Mouse (Mus musculus) layer of hippocampus, adult 2 months (tissue): ENCODE results near the gene Osbpl8. TPM values are rescaled to one million over a fixed set of nuclear protein-coding genes. Genes with fewer than 3 reads are reported as not detected.

Experiments
- DNase-seq, 2 experiments: peaks; one replicate each; pipeline ENCODE4 v3.0.0; 2022; ENCODE audit warnings: low spot score in 2 of 2
- H3K27ac ChIP-seq: fragments of 200-600 bp; 2 replicates; pipeline ENCODE4 v1.8.1; 2022
- H3K4me3 ChIP-seq: fragments of 200-600 bp; 2 replicates; pipeline ENCODE4 v1.8.1; 2022; ENCODE audit warnings: mild to moderate bottlenecking
- CTCF ChIP-seq: fragments of 200-600 bp; conservative IDR thresholded peaks from 2 replicates; pipeline ENCODE4 v1.8.1; 2022; ENCODE audit warnings: antibody characterized with exemption, mild to moderate bottlenecking, moderate library complexity
- total RNA-seq, 2 experiments: library from RNA; stranded (reverse); gene quantifications; 2 replicates each; pipeline ENCODE4 v1.2.3; 2021

Gene Osbpl8
- total RNA-seq, 2 experiments from 2014 or later = 60.8 to 60.9 TPM

DNA sequence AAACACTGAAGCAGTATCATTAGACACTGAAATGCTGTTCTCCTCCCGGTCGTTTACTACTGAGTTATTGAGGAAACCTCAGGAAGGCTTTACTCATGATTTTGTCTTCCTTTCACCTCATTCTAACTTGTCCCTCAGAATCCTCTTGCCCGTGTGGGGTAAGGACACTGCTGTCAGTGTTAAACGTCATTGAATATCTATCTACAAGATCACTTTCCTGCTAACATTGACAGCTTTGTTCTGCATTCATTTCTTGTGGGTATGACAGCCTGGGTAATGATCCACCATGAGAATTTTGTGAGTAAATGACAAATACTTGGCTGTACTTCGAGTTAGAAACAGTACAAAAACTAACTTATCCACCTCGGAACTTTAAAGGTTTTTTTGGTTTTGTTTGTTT is 133.1 kb downstream of the Osbpl8 start:
- Histone ChIP-seq H3K27ac (peak overlapping the region; percentile 97; the same call in 1 of the 2 replicates), H3K4me3 (no peak overlapping the region; the same call in 1 of the 2 replicates)
- no peak for DNase-seq
- TF ChIP-seq CTCF = no peak

DNA sequence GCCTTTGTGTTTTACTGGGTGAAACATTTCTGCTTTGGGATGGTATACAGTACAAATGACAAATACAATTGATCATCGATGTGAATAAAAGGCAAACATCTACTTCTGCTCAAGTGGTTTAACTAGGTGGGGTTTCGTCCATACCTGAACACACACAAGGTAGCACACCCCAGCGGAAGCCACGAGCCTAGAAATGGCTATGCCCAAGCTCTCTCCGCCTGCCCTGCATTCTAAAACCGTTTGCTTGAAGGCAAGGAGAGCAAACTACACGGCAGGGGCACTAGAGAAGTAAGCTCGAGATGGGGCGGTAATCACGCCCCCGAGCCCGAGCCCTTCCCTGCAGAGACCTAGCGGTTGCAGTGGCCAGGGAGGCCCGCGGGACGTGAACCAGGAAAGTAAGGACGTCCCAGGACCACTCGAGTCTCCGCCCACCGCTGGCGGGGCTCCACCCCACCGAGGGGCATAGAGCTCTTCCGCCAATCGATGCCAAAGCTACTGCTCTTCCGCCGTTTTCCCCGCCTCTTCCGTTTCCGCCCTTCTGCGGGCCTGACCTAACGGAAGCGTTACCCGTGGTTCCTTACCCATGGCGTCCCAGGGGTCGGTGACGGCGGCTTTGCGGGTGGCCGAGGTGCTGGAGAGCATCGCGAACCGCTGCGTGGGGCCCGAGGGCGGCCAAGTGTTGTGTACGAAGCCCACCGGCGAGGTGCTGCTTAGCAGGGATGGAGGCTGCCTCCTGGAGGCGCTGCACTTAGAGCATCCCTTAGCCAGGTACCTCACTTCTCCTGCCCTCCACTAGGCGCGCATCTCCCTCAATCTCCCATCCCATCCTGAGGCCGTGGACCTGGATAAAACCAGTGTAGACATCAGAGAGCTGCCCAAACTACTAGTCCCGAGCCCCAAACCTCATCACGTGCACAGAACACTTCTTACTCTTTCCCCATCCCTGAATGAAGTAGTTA is 133.9 kb downstream of the Osbpl8 start, which contains the start of gene Bbs10:
Bbs10 (plus strand) TSS at position 540 of the 959 bp plus-strand sequence.
- H3K4me3 ChIP-seq = peak within 1 kb of the TSS; percentile 75
- peak; percentile 96 for DNase-seq
- peak within 1 kb of the TSS; percentile 97 for H3K27ac ChIP-seq
- peak; percentile 82 for TF ChIP-seq CTCF

DNA sequence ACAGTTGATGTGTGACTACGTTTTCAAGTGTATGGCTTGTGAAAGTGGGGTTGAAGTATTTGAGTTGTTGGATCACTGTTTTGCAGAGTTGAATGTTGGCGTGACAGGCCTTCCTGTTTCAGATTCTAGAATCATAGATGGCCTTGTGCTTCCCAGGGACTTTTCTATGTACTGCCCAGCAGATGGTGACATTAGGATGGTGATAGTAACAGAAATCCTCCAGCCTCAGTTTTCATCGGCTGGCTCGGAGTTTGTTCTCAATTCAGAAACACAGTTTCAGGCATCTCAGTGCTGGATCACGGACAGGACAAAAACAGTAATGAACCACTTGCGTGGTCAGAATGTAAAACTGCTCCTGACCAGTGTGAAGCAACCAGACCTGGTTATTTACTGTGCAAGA is 135.0 kb downstream of the Osbpl8 start:
- Histone ChIP-seq H3K4me3 (no peak overlapping the region; the same call in 1 of the 2 replicates), H3K27ac (peak overlapping the region; percentile 97; the same call in 1 of the 2 replicates)
- DNase-seq = no peak
- TF ChIP-seq CTCF = peak; percentile 52

DNA sequence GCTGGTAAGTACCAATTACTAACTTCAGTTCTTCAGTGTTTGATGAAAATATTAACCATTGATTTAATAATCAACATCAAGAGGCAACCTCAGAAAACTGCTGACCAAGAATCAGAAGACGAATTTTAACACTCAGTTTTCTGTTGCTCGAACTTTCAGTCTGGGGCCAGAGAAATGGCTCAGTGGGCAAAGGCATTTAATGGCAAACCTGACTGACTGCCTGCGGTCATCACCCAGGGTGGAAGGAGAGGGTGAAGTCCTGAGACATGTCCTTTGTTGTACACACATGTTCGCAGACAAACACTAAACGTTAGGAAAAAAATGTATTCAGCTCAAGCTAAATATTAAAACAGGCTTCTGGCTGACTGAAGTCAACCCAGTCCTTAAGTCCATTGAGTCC is 136.5 kb downstream of the Osbpl8 start:
- no peak for DNase-seq
- Histone ChIP-seq H3K4me3 (no peak overlapping the region), H3K27ac (no peak overlapping the region)
- TF ChIP-seq CTCF = no peak

DNA sequence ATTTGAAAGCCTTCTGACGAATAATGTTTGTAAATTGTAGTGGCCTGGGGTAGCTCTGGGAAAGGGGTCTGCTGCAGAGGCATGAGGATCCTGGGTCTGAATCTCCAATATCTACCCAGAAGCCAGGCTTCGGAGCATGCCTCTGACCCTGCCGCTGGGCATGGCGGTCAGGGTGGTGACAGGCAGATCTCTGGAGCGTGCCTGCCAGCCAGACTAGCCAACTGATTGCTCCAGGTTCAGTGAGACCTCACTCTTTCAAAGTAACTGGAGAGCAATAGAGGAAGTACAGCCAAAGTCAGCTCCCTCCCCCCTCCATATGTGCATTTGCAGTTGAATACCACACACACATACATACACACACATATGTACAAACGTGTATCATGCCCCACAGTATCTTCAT is 137.9 kb downstream of the Osbpl8 start:
- H3K27ac ChIP-seq = no peak overlapping the region
- no peak for TF ChIP-seq CTCF

GRCm38 (mm10) chr10:111308850-111309501 is 144.4 kb downstream of the Osbpl8 start:
- no peak for TF ChIP-seq CTCF
- no peak overlapping the region for H3K4me3 ChIP-seq
- H3K27ac ChIP-seq = no peak overlapping the region
- DNase-seq = no peak

More for the DNA sequence above, 137.9 kb downstream of the Osbpl8 start:
- H3K4me3 ChIP-seq = no peak overlapping the region
- DNase-seq = no peak

DNA sequence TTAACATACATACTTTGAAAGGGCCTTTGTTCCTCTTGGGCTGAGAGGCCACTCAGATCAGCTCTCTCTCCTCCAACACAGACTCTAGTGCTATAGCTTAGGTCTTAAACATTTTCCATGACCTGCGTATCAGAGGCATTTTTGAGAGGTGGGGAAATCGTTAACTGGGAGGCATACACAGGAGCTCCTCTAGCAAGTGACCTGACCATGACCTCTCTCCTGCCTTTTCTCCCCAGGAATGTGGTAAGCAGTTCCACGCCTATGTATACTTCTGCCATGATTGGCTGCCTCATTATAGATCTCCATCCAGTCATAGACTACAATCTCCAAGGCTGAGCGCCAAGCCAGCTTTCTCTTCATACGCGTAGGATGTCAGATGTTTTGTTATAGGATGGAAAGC is 148.7 kb downstream of the Osbpl8 start:
- no peak for TF ChIP-seq CTCF
- Histone ChIP-seq H3K27ac (no peak overlapping the region), H3K4me3 (no peak overlapping the region)
- no peak for DNase-seq

- no peak for DNase-seq
- Histone ChIP-seq H3K4me3 (no peak overlapping the region), H3K27ac (no peak overlapping the region)
- TF ChIP-seq CTCF = no peak
Measured at GRCm38 (mm10) chr10:111314636-111315395, 150.3 kb downstream of the Osbpl8 start.

- no peak for DNase-seq
- no peak overlapping the region for H3K4me3 ChIP-seq
- TF ChIP-seq CTCF = no peak
- no peak overlapping the region for H3K27ac ChIP-seq
Measured at GRCm38 (mm10) chr10:111315940-111316339, 151.4 kb downstream of the Osbpl8 start.

DNA sequence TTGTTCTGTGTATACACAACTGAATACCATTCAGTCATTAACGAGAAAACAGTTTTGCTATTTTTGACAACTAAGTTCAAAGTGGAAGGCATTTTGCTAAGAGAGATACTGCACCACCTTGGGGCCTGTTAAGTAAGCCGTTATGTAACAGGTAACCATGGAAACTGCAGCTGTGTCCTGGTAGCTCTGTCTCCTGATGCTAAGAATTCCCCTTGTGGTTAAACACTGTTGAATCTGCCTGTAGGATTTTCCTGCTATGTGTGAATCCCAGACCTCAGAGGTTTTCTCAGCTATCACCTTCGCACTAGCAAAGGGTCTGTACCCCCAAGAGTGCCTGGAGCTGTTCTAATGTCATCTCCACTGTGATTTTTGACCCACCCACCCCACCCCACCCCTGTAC is 153.5 kb downstream of the Osbpl8 start:
- H3K27ac ChIP-seq = no peak overlapping the region
- no peak overlapping the region for H3K4me3 ChIP-seq
- TF ChIP-seq CTCF = peak; percentile 37
- DNase-seq = peak in 1 of 2 experiments; percentile 39

DNA sequence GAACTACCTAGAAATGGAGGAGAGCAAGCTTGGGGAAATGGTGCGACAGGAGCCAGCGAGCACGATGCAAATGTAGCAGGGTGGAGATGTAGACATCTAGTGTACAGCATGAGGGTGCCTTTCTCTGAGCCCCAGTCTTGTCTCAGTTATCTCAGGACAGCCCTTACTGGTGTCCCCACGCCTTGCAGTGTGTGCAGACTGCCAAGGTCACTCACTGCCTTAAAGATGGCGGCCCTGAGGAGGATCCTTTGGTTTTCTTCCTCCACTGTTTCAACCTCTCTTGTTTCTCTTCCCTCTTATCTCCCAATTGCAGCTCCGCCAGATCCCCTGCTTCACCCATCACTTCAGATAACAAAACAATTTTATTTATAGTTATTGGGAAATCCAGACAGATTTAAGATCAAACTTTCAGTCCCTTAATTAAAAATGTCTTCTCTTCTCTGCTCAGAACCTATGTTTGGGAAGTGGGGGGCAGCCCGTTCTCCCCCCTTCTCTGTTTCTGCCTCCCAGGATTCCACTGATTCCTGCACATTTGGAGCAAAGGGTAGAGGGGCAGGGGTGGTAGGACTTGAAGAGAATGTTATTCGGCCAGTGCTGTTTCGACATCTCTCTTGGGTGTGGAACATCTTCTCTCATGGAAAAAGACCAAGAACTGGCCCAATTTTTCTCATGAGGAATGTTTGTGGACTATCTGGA is 154.4 kb downstream of the Osbpl8 start:
- H3K4me3 ChIP-seq = no peak overlapping the region
- no peak overlapping the region for H3K27ac ChIP-seq
- no peak for DNase-seq
- no peak for TF ChIP-seq CTCF

- TF ChIP-seq CTCF = no peak
- no peak for DNase-seq
- Histone ChIP-seq H3K27ac (no peak overlapping the region), H3K4me3 (no peak overlapping the region)
Measured at GRCm38 (mm10) chr10:111320579-111320978, 156.0 kb downstream of the Osbpl8 start.
